ENCODE assay signal across 15 mouse cellular contexts in the genomic region with DNA sequence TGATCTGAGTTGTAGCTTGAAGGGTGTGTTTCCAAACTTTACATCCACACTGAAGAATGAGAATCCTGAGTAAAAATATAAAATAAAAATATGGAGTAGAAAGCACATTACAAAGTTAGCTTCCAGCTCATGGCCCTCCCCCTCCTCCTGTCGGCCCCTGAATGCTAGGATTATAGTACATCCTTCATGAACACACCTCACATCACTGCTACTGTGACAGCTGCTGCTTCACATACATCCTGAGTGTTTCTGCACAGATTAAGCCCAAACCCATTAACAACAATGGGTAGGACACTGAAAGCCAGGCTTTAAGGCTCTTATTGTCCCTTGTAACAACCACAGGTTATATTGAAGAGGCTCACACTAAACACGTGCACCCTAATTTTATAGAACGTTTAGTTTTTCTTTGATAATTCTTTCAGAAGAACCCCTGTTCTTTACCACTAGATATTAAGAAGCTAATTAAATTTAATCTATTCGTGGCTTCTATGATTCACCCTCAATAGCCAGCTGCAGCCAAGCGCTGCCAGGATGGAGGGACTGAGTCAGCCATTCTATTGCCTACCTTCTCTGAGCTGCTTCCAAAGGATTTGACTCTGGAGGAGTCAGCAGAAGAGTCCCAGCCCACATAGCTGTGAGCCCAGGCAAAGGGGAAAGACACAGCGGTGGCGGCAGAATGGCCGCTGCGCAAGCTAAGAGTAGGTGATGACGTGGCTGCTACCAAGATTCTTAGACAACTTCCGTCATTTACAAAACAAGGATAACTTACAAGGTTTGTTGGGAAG.
DNase-seq lines count a peak whose midpoint lies in the region; TF ChIP-seq lines count a peak whose summit lies in the region.
"Had no signal": no experiment of that assay in that cellular context is flagged by ENCODE, and none has a peak within 500 bp of the region (broad histone marks: within the 10 kb centered on the region; RNA-seq: fewer than 3 reads in every experiment).

No protein-coding gene starts in this region.

- DNase-seq in gastrocnemius, postnatal 14 days, result peak; percentile 8
- no peak for DNase-seq in gastrocnemius, adult 18-20 months (ENCODE audit: low spot score)
- DNase-seq in 3134 (ENCODE audit: extremely low read depth, insufficient read length, low spot score), result peak; percentile 77
- peak; percentile 56 to 69 for DNase-seq in adrenal gland, postnatal 36 days
- no peak for DNase-seq in embryo, embryonic 10 days (ENCODE audit: low spot score)
- no peak for DNase-seq in cerebellum, postnatal 25 days
- no peak for DNase-seq in embryo, embryonic 9.5 days (ENCODE audit: extremely low spot score)
- DNase-seq: thymus, postnatal 25 days had no signal

- H3K4me3 ChIP-seq in C2C12 (ENCODE audit: insufficient read depth, poor library complexity, severe bottlenecking), result no peak overlapping the region
- H3K4me3 ChIP-seq: embryonic facial prominence, embryonic 15.5 days; forebrain, embryonic 12.5 days; hindbrain, embryonic 13.5 days; limb, embryonic 12.5 days; liver, embryonic 15.5 days; midbrain, embryonic 15.5 days had no signal

- no peaks in the 10 kb centered on the region for H3K36me3 ChIP-seq in C2C12 (ENCODE audit: control insufficient read depth, insufficient read depth)
- H3K36me3 ChIP-seq: embryonic facial prominence, embryonic 15.5 days; forebrain, embryonic 12.5 days; hindbrain, embryonic 13.5 days; limb, embryonic 12.5 days; liver, embryonic 15.5 days; midbrain, embryonic 15.5 days had no signal

- no peak for TF ChIP-seq CTCF in C2C12 (IDR thresholded peaks at IDR 0.05; ENCODE audit: control insufficient read depth, insufficient read depth, insufficient read length)

- H3K27me3 ChIP-seq in C2C12 (ENCODE audit: control insufficient read depth, insufficient read depth, insufficient read length), result no peaks in the 10 kb centered on the region
- H3K27me3 ChIP-seq: embryonic facial prominence, embryonic 15.5 days; forebrain, embryonic 12.5 days; hindbrain, embryonic 13.5 days; limb, embryonic 12.5 days; liver, embryonic 15.5 days; midbrain, embryonic 15.5 days had no signal

- no peak overlapping the region for H3ac ChIP-seq in C2C12 (ENCODE audit: control insufficient read depth, insufficient read length, low read depth)

- no peaks in the 10 kb centered on the region for H3K79me2 ChIP-seq in C2C12 (ENCODE audit: control insufficient read depth, insufficient read depth)

- H3K79me3 ChIP-seq in C2C12 (ENCODE audit: low read depth), result no peaks in the 10 kb centered on the region

- intact Hi-C loops in gastrocnemius, postnatal 14 days (cut with DNase I; ENCODE audit: low total_unique reads), result no loop called here

TF ChIP-seq in C2C12, 6 proteins besides CTCF, POLR2A, EP300 and RAD21:
- TF ChIP-seq FOSL1 (IDR thresholded peaks at IDR 0.05; ENCODE audit: insufficient read depth, low read length, poor library complexity, severe bottlenecking) (peak; percentile 78), CEBPB (IDR thresholded peaks at IDR 0.05; ENCODE audit: low read depth) (no peak), MYOD1 (IDR thresholded peaks at IDR 0.05; ENCODE audit: control insufficient read depth, insufficient read length, low read depth) (peak; percentile 81), USF1 (IDR thresholded peaks at IDR 0.05; ENCODE audit: low read depth) (no peak), MYOG (IDR thresholded peaks at IDR 0.05; ENCODE audit: control insufficient read depth, extremely low read depth, insufficient read length) (no peak), MAX (IDR thresholded peaks at IDR 0.05) (no peak)
TF ChIP-seq in C2C12: peak in this region for 2.

Comparison
In these comparisons a context has a peak if more than half of its experiments do, and no peak if none do; other contexts are left out.
1. DNase-seq: peak in gastrocnemius, postnatal 14 days (single experiment), 3134 (single experiment) and adrenal gland, postnatal 36 days (2 of 2); none in gastrocnemius, adult 18-20 months (single experiment), embryo, embryonic 10 days (single experiment), cerebellum, postnatal 25 days (0 of 2) and embryo, embryonic 9.5 days (single experiment).